In the genomic region with DNA sequence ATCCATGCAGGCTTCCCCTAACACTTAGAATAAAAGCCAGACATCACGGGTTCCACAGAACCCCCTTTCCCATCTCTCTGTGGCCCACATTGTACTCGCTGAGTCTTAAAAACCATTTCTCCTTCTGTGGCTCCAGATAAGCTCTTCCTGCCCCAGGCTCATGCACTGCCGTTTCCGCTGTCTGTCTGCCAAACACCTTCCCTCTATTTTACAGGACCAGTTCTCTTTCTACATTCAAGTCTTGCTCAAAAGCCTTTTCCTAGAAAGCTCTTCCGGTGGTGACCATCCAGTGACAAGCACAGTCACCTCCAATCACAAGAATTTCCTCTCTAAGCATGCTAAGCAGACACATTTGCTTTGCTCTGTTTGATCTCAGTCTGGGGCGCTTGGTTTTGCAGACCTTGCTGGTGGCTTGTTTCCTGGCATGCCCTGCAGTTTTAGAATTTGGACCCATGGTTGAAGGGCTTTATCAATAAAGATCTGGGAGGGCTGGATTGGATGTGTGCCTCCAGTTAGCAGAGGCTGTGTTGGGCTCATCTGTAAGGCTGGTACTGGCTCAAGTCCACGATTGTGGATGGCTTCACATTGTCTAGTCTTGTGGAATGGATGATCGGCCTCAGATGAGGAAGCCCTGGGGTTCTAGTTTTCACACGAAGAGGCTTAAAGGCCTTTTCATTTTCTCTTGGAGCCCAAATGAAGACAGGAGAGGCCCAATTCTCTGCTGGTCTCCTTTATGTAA, we compare ENCODE assay signal across 33 mouse cellular contexts.
DNase-seq lines count a peak whose midpoint lies in the region; ATAC-seq and TF ChIP-seq lines count a peak whose summit lies in the region.
"Had no signal": no experiment of that assay in that cellular context is flagged by ENCODE, and none has a peak within 500 bp of the region (broad histone marks: within the 10 kb centered on the region; RNA-seq: fewer than 3 reads in every experiment).

No protein-coding gene starts in this region.

- no peak for TF ChIP-seq EP300 in lung, postnatal 0 days (IDR thresholded peaks at IDR 0.05)

- ATAC-seq in megakaryocyte progenitor cell, adult 5-6 weeks (replicated peaks; ENCODE audit: poor library complexity): peak; percentile 52; the same call in 1 of the 2 replicates
- no peak for ATAC-seq in liver, embryonic 12.5 days
- no peak for ATAC-seq in lung, postnatal 0 days
- ATAC-seq: midbrain, embryonic 16.5 days; Patski had no signal

- peaks cover 15% of the 10 kb centered on the region for H3K4me1 ChIP-seq in liver, embryonic 12.5 days
- H3K4me1 ChIP-seq in lung, postnatal 0 days (ENCODE audit: insufficient read depth, low read depth, low read length): no peaks in the 10 kb centered on the region
- H3K4me1 ChIP-seq: embryonic facial prominence, embryonic 10.5 days; embryonic facial prominence, embryonic 15.5 days; heart, embryonic 12.5 days; limb, embryonic 15.5 days; midbrain, embryonic 10.5 days had no signal

- no peak overlapping the region for H3K9ac ChIP-seq in liver, embryonic 12.5 days
- H3K9ac ChIP-seq in lung, postnatal 0 days (replicated peaks; ENCODE audit: low read depth): no peak overlapping the region
- H3K9ac ChIP-seq: embryonic facial prominence, embryonic 15.5 days; forebrain, embryonic 12.5 days; heart, embryonic 12.5 days; hindbrain, embryonic 13.5 days; kidney, embryonic 15.5 days; limb, embryonic 15.5 days; liver, embryonic 14.5 days; neural tube, embryonic 13.5 days had no signal

- H3K36me3 ChIP-seq in liver, embryonic 12.5 days: no peaks in the 10 kb centered on the region
- no peaks in the 10 kb centered on the region for H3K36me3 ChIP-seq in lung, postnatal 0 days (ENCODE audit: insufficient read depth, low read length)
- H3K36me3 ChIP-seq: embryonic facial prominence, embryonic 10.5 days; embryonic facial prominence, embryonic 15.5 days; forebrain, embryonic 12.5 days; heart, embryonic 12.5 days; hindbrain, embryonic 13.5 days; kidney, embryonic 15.5 days; limb, embryonic 10.5 days; limb, embryonic 15.5 days; midbrain, embryonic 10.5 days; neural tube, embryonic 13.5 days had no signal

- intact Hi-C loops in left cerebral cortex, postnatal 4 days (cut with DNase I): no loop called here
- intact Hi-C loops in left cerebral cortex, postnatal 36 days (cut with DNase I): no loop called here

- DNase-seq in left cerebral cortex, postnatal 4 days: peak; percentile 66
- no peak for DNase-seq in left cerebral cortex, postnatal 36 days (ENCODE audit: low spot score in 2 of 2)
- DNase-seq in A20 (ENCODE audit: low read depth, low spot score): peak; percentile 4
- peak; percentile 16 for DNase-seq in brain, adult 2 months (ENCODE audit: low read depth, low spot score)
- DNase-seq in lung, postnatal 0 days (ENCODE audit: low spot score): no peak
- DNase-seq: adrenal gland, postnatal 10 days; B cell, adult 2 months; cerebellum, adult 11-12 months; gastrocnemius, postnatal 14 days; heart, adult 2 months; heart, postnatal 4 days; kidney, adult 18-20 months; kidney, postnatal 25 days; lung, adult 2 months; lung, postnatal 14 days; right cerebral cortex, postnatal 14 days had no signal

- no peak overlapping the region for H3K27ac ChIP-seq in liver, embryonic 12.5 days
- H3K27ac ChIP-seq in lung, postnatal 0 days (ENCODE audit: low read length): no peak overlapping the region
- H3K27ac ChIP-seq: embryonic facial prominence, embryonic 10.5 days; embryonic facial prominence, embryonic 15.5 days; forebrain, embryonic 12.5 days; heart, adult 2 months; hindbrain, embryonic 13.5 days; kidney, embryonic 15.5 days; layer of hippocampus, adult 2 months; limb, embryonic 10.5 days; limb, embryonic 15.5 days; liver, embryonic 14.5 days; midbrain, embryonic 10.5 days; neural tube, embryonic 13.5 days had no signal

- no peak overlapping the region for H3K4me2 ChIP-seq in liver, embryonic 12.5 days
- no peak overlapping the region for H3K4me2 ChIP-seq in lung, postnatal 0 days (replicated peaks; ENCODE audit: low read depth, low read length)
- H3K4me2 ChIP-seq: embryonic facial prominence, embryonic 15.5 days; forebrain, embryonic 12.5 days; heart, embryonic 12.5 days; hindbrain, embryonic 13.5 days; kidney, embryonic 15.5 days; limb, embryonic 15.5 days; neural tube, embryonic 13.5 days had no signal

- no peaks in the 10 kb centered on the region for H3K9me3 ChIP-seq in liver, embryonic 12.5 days (replicated peaks)
- no peaks in the 10 kb centered on the region for H3K9me3 ChIP-seq in lung, postnatal 0 days (ENCODE audit: low read length)
- H3K9me3 ChIP-seq: embryonic facial prominence, embryonic 10.5 days; embryonic facial prominence, embryonic 15.5 days; forebrain, embryonic 12.5 days; heart, embryonic 12.5 days; hindbrain, embryonic 13.5 days; kidney, embryonic 15.5 days; limb, embryonic 10.5 days; limb, embryonic 15.5 days; midbrain, embryonic 10.5 days; neural tube, embryonic 13.5 days had no signal

- H3K4me3 ChIP-seq in liver, embryonic 12.5 days: no peak overlapping the region
- H3K4me3 ChIP-seq in lung, postnatal 0 days (ENCODE audit: low read depth, low read length): no peak overlapping the region
- H3K4me3 ChIP-seq: embryonic facial prominence, embryonic 10.5 days; embryonic facial prominence, embryonic 15.5 days; forebrain, embryonic 12.5 days; heart, adult 2 months; heart, embryonic 12.5 days; hindbrain, embryonic 13.5 days; kidney, embryonic 15.5 days; layer of hippocampus, adult 2 months; limb, embryonic 10.5 days; limb, embryonic 15.5 days; midbrain, embryonic 10.5 days; myocyte; neural tube, embryonic 13.5 days had no signal

- 21% methylated on average over 9 of the region's 9 CpGs for WGBS in liver, embryonic 12.5 days (ENCODE audit: insufficient replicate concordance)
- WGBS in lung, postnatal 0 days: 67% methylated on average over 9 of the region's 9 CpGs

- TF ChIP-seq CTCF in lung, postnatal 0 days (IDR thresholded peaks at IDR 0.05): no peak

- peaks cover 24% of the 10 kb centered on the region for H3K27me3 ChIP-seq in liver, embryonic 12.5 days (replicated peaks)
- H3K27me3 ChIP-seq in lung, postnatal 0 days (replicated peaks; ENCODE audit: insufficient read depth, low read length): no peaks in the 10 kb centered on the region
- H3K27me3 ChIP-seq: embryonic facial prominence, embryonic 15.5 days; limb, embryonic 15.5 days had no signal

Comparison
In these comparisons a context has a peak if more than half of its experiments do, and no peak if none do; other contexts are left out.
1. DNase-seq: peak in left cerebral cortex, postnatal 4 days (single experiment), A20 (single experiment) and brain, adult 2 months (single experiment); none in left cerebral cortex, postnatal 36 days (0 of 2) and lung, postnatal 0 days (single experiment).